Mouse (Mus musculus) spleen, postnatal 0 days (tissue): ENCODE measurements around the gene Rpap3. TPM values are rescaled to one million over a fixed set of nuclear protein-coding genes. Genes with fewer than 3 reads are reported as not detected.

Source experiments
- polyA plus RNA-seq: library from polyadenylated mRNA; unstranded; fragments of >200 nt; fragmentation: Nextera tagmentation; extraction: Ambion mirVana; gene quantifications from 2 replicates; pipeline ENCODE4 v1.2.1, GENCODE M21; 2015

The Rpap3 gene
- 16.2 and 16.9 TPM in 2 replicates for polyA plus RNA-seq

DNA sequence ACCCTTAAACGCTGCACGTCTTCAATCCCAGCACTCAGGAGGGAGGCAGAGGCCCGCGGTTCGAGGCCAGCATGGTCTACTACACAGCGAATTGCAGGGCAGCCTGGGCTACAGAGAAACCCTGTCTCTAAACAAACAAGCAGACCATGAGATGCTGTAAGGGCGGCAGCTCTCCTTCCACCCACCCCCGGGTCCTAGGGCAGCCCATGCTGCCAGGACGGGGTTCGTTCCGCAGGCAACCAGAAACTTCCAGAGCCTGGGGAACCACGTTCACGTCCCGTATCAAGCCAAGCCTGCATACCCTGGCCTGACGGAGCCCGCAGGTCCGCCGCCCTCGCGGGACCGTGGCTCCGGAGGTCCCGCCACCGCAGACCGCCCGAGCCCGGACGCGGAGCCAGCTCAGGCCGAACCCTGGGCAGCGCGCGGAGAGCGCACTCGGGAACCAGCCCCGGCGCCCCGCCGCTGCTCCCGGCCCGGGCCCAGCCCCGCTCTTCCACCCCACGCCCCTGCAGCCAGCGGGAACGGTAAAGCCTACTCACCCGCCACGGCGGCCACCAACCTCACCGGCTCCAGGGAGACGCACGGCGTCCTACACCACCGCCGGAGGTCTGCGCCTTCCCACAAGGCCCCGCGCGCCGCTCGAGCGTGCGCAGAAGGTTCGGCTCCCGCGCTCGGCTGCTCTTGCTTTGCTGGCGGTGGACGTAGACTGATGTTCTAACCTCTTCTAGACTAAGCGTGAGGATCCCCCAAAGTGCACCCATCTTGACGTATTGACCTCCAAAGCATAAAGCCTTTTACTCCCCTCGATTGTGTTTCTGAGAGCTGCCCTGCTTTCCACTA lies at the start of gene Rpap3:
Gene Rpap3, minus strand, starts transcription at position 615 of the 840 bp plus-strand sequence.

DNA sequence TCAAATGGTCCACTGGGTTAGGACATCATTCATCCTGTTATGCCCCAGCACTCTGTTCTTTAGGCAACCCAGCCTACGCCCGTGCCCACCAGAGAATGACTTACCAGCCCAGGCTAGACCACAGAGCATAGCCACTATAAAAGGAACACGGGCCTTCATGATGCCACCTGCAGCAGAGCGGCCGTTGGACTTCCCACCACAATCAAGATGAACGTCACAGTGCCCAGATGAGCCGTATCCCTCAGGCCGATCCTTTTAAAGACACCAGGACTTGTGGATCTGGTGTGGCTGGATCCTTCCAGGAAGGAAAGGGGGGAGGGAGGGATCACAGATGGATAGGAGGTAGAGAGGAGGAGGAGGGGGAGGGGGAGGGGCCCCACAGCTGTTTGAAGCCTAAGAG lies 25.5 kb upstream of the Rpap3 start, which contains the start of gene Endou:
Gene Endou, minus strand, starts transcription at position 229 of the 400 bp plus-strand sequence.

Other genes with a start within 250 kb of the Rpap3 start
- gene Endou, start 25.5 kb upstream of the Rpap3 start, polyA plus RNA-seq: 1.1 and 1.3 TPM in 2 replicates
- gene Rapgef3, start 62.1 kb upstream of the Rpap3 start, polyA plus RNA-seq: 6.8 and 8.0 TPM in 2 replicates
- gene Slc48a1, start 72.7 kb upstream of the Rpap3 start, polyA plus RNA-seq: 103 and 107 TPM in 2 replicates
- gene Hdac7, start 138.7 kb upstream of the Rpap3 start, polyA plus RNA-seq: 18.5 and 23.6 TPM in 2 replicates
- 0.78 and 1.1 TPM in 2 replicates for gene Vdr, start 204.8 kb upstream of the Rpap3 start, polyA plus RNA-seq